Mouse (Mus musculus) layer of hippocampus, adult 9-10 months (tissue): Measurements from ENCODE around the gene Cyp1a1.
A peak's percentile ranks its signal among the peaks of the same experiment; 100 is the strongest.

ENCODE experiments used
- DNase-seq: peaks from one replicate; pipeline ENCODE4 v3.0.0; 2022; ENCODE audit warnings: low spot score

Gene Cyp1a1

GRCm38 (mm10) chr9:57687751-57688150 lies at the start of gene Cyp1a1:
Gene Cyp1a1, plus strand, starts transcription at chr9:57687928.
- DNase-seq: no peak

GRCm38 (mm10) chr9:57638651-57639459 lies 48.9 kb upstream of the Cyp1a1 start:
- no peak for DNase-seq

GRCm38 (mm10) chr9:57639661-57640328 lies 47.9 kb upstream of the Cyp1a1 start:
- DNase-seq: no peak

- DNase-seq: no peak
Measured at GRCm38 (mm10) chr9:57640384-57640783, 47.3 kb upstream of the Cyp1a1 start.

- DNase-seq: no peak
Measured at GRCm38 (mm10) chr9:57641022-57641421, 46.7 kb upstream of the Cyp1a1 start.

GRCm38 (mm10) chr9:57641775-57642550 lies 45.8 kb upstream of the Cyp1a1 start:
- no peak for DNase-seq

GRCm38 (mm10) chr9:57643169-57643855 lies 44.4 kb upstream of the Cyp1a1 start:
- no peak for DNase-seq

- no peak for DNase-seq
Measured at GRCm38 (mm10) chr9:57643856-57644180, 43.9 kb upstream of the Cyp1a1 start.

- no peak for DNase-seq
Measured at GRCm38 (mm10) chr9:57644442-57644943, 43.2 kb upstream of the Cyp1a1 start.

GRCm38 (mm10) chr9:57644944-57645893 lies 42.5 kb upstream of the Cyp1a1 start:
- DNase-seq: peak; percentile 76

- DNase-seq: no peak
Measured at GRCm38 (mm10) chr9:57646551-57647103, 41.1 kb upstream of the Cyp1a1 start.

GRCm38 (mm10) chr9:57647286-57648108 lies 40.2 kb upstream of the Cyp1a1 start:
- DNase-seq: no peak

- DNase-seq: no peak
Measured at GRCm38 (mm10) chr9:57650130-57650785, 37.5 kb upstream of the Cyp1a1 start.

- DNase-seq: no peak
Measured at GRCm38 (mm10) chr9:57650786-57651311, 36.9 kb upstream of the Cyp1a1 start.

GRCm38 (mm10) chr9:57652351-57652750 lies 35.4 kb upstream of the Cyp1a1 start:
- no peak for DNase-seq

GRCm38 (mm10) chr9:57652855-57653254 lies 34.9 kb upstream of the Cyp1a1 start:
- DNase-seq: no peak

GRCm38 (mm10) chr9:57653283-57653682 lies 34.4 kb upstream of the Cyp1a1 start, which contains the start of gene Csk:
Gene Csk, minus strand, starts transcription at chr9:57653631.
- no peak for DNase-seq

- no peak for DNase-seq
Measured at GRCm38 (mm10) chr9:57654966-57655365, 32.8 kb upstream of the Cyp1a1 start.

GRCm38 (mm10) chr9:57655749-57656148 lies 32.0 kb upstream of the Cyp1a1 start:
- peak; percentile 97 for DNase-seq
